15 mouse cellular contexts compared by ENCODE assay signal in genomic region chr1:64852272-64852671, GRCm38 (mm10).
A peak's percentile ranks its signal among the peaks of the same experiment; 100 is the strongest.
DNase-seq lines count a peak whose midpoint lies in the region; ATAC-seq and TF ChIP-seq lines count a peak whose summit lies in the region.
"Had no signal": no experiment of that assay in that cellular context is flagged by ENCODE, and none has a peak within 500 bp of the region (broad histone marks: within the 10 kb centered on the region; RNA-seq: fewer than 3 reads in every experiment).

No protein-coding gene starts in this region.

- no peaks in the 10 kb centered on the region for H3K27me3 ChIP-seq in kidney, embryonic 14.5 days (ENCODE audit: control insufficient read depth, insufficient read depth, low read length)
- no peaks in the 10 kb centered on the region for H3K27me3 ChIP-seq in megakaryocyte, embryonic 14.5 days (replicated peaks)
- H3K27me3 ChIP-seq in Patski: no peaks in the 10 kb centered on the region
- H3K27me3 ChIP-seq in forebrain, embryonic 16.5 days (replicated peaks; ENCODE audit: control insufficient read depth, insufficient read depth, low read length): no peaks in the 10 kb centered on the region
- H3K27me3 ChIP-seq: CH12.LX; neural tube, embryonic 12.5 days had no signal

- POLR2A ChIA-PET in Patski (lab: Charles Lee): interaction anchor here (0.6 kb wide), 1 partner anchor 12 kb away, joined by 3 read pairs; no protein-coding TSS in a partner anchor

- no peak overlapping the region for H3K4me2 ChIP-seq in kidney, embryonic 14.5 days (replicated peaks; ENCODE audit: low read depth, low read length)
- no peak overlapping the region for H3K4me2 ChIP-seq in forebrain, embryonic 16.5 days (ENCODE audit: low read length)
- H3K4me2 ChIP-seq: neural tube, embryonic 12.5 days had no signal

- ATAC-seq in kidney, embryonic 14.5 days (ENCODE audit: low FRiP score, low TSS enrichment): peak; percentile 82; the same call in 1 of the 2 replicates
- no peak for ATAC-seq in megakaryocyte, adult 5-6 weeks (ENCODE audit: poor library complexity, severe bottlenecking)
- ATAC-seq in Patski: peak; percentile 37
- ATAC-seq in forebrain, embryonic 16.5 days: no peak
- ATAC-seq: midbrain, embryonic 16.5 days had no signal

- in situ Hi-C loops in Patski (cut with MboI; ENCODE audit: low pct_unique_long_range_greater_than_20kb): no loop called here

- CTCF ChIA-PET in Patski (lab: Charles Lee): interaction anchor here (1.0 to 1.8 kb wide), 2 partner anchors 26 to 36 kb away, joined by 3 to 5 read pairs; no protein-coding TSS in a partner anchor

- no peak overlapping the region for H3K4me3 ChIP-seq in kidney, embryonic 14.5 days (ENCODE audit: low read length)
- peak overlapping the region; percentile 38 for H3K4me3 ChIP-seq in megakaryocyte, embryonic 14.5 days (replicated peaks)
- no peak overlapping the region for H3K4me3 ChIP-seq in forebrain, embryonic 16.5 days (replicated peaks; ENCODE audit: low read length)
- H3K4me3 ChIP-seq: erythroblast, embryonic 14.5 days; heart, adult 2 months; neural tube, embryonic 12.5 days had no signal

- H3K4me1 ChIP-seq in kidney, embryonic 14.5 days (ENCODE audit: control insufficient read depth, insufficient read depth, low read length): 0 out of 2 replicates have a peak, but pooled peaks cover 10% of the 10 kb centered on the region
- H3K4me1 ChIP-seq in megakaryocyte, embryonic 14.5 days: peaks cover 67% of the 10 kb centered on the region
- H3K4me1 ChIP-seq in forebrain, embryonic 16.5 days (replicated peaks; ENCODE audit: control insufficient read depth, insufficient read depth, low read length): peaks cover 27% of the 10 kb centered on the region

- no peaks in the 10 kb centered on the region for H3K9me3 ChIP-seq in kidney, embryonic 14.5 days (ENCODE audit: control insufficient read depth, low read length)
- no peaks in the 10 kb centered on the region for H3K9me3 ChIP-seq in megakaryocyte, embryonic 14.5 days
- no peaks in the 10 kb centered on the region for H3K9me3 ChIP-seq in forebrain, embryonic 16.5 days (ENCODE audit: control insufficient read depth, low read length)
- H3K9me3 ChIP-seq: neural tube, embryonic 12.5 days had no signal

- H3K9ac ChIP-seq in kidney, embryonic 14.5 days (ENCODE audit: low read depth, low read length): no peak overlapping the region
- no peak overlapping the region for H3K9ac ChIP-seq in forebrain, embryonic 16.5 days (replicated peaks; ENCODE audit: low read depth, low read length)
- H3K9ac ChIP-seq: neural tube, embryonic 12.5 days had no signal

- DNase-seq in kidney, adult 11 months: no peak
- no peak for DNase-seq in Patski (ENCODE audit: low read depth, low spot score)
- DNase-seq in retina, postnatal 1 day: peak; percentile 88
- DNase-seq: cerebellum, adult 2 months; heart, adult 2 months; layer of hippocampus, adult 9-11 months; spleen, adult 18-20 months had no signal

- no peaks in the 10 kb centered on the region for H3K36me3 ChIP-seq in kidney, embryonic 14.5 days (ENCODE audit: control insufficient read depth, insufficient read depth, low read length)
- no peaks in the 10 kb centered on the region for H3K36me3 ChIP-seq in megakaryocyte, embryonic 14.5 days (replicated peaks; ENCODE audit: low read length)
- no peaks in the 10 kb centered on the region for H3K36me3 ChIP-seq in forebrain, embryonic 16.5 days (ENCODE audit: control insufficient read depth, insufficient read depth)
- H3K36me3 ChIP-seq: neural tube, embryonic 12.5 days had no signal

- H3K27ac ChIP-seq in kidney, embryonic 14.5 days (ENCODE audit: low read depth, low read length): no peak overlapping the region
- no peak overlapping the region for H3K27ac ChIP-seq in forebrain, embryonic 16.5 days (ENCODE audit: low read length)
- H3K27ac ChIP-seq: heart, adult 2 months; neural tube, embryonic 12.5 days had no signal

- no peak for TF ChIP-seq CTCF in Patski (IDR thresholded peaks at IDR 0.05)

- WGBS in kidney, embryonic 14.5 days: 54% methylated on average over 2 of the region's 2 CpGs
- WGBS in forebrain, embryonic 16.5 days: 68% methylated on average over 2 of the region's 2 CpGs

Comparison
In these comparisons a context has a peak if more than half of its experiments do, and no peak if none do; other contexts are left out.
1. ATAC-seq: peak in kidney, embryonic 14.5 days (single experiment) and Patski (single experiment); none in megakaryocyte, adult 5-6 weeks (single experiment) and forebrain, embryonic 16.5 days (single experiment).